Mouse (Mus musculus): ENCODE results near the gene Gse1. TPM values are rescaled to one million over a fixed set of nuclear protein-coding genes. Genes with fewer than 3 reads are reported as not detected.

Gene Gse1
- polyA plus RNA-seq, 1 experiment from 2014 or later, result 20.7 TPM

GRCm38 (mm10) chr8:120470170-120470569 lies 241.9 kb downstream of the Gse1 start:
- H3K4me2 ChIP-seq, result no peak overlapping the region
- no peak for ATAC-seq (ENCODE audit: low FRiP score)
- no peak overlapping the region for H3K9ac ChIP-seq (ENCODE audit: low read length)
- no peaks in the 10 kb centered on the region for H3K36me3 ChIP-seq (ENCODE audit: control insufficient read depth, insufficient read depth, low read length)
- H3K9me3 ChIP-seq (ENCODE audit: control insufficient read depth, low read length), result no peaks in the 10 kb centered on the region
- WGBS, result 95% methylated on average over 12 of the region's 12 CpGs
- H3K27me3 ChIP-seq (ENCODE audit: control insufficient read depth, insufficient read depth, low read length), result no peaks in the 10 kb centered on the region
- no peak for DNase-seq (ENCODE audit: low spot score, missing footprints)
- H3K4me1 ChIP-seq (ENCODE audit: control insufficient read depth, insufficient read depth, low read length), result peaks cover 41% of the 10 kb centered on the region
- no peak overlapping the region for H3K4me3 ChIP-seq (ENCODE audit: low read depth, low read length)
- H3K27ac ChIP-seq (ENCODE audit: low read depth, low read length), result no peak overlapping the region

- DNase-seq (ENCODE audit: low spot score, missing footprints) (peak; percentile 94), ATAC-seq (ENCODE audit: low FRiP score) (no peak)
- peak overlapping the region; percentile 58 for H3K27ac ChIP-seq (ENCODE audit: low read depth, low read length)
- H3K9ac ChIP-seq (ENCODE audit: low read length), result no peak overlapping the region
- no peaks in the 10 kb centered on the region for H3K36me3 ChIP-seq (ENCODE audit: control insufficient read depth, insufficient read depth, low read length)
- no peaks in the 10 kb centered on the region for H3K27me3 ChIP-seq (ENCODE audit: control insufficient read depth, insufficient read depth, low read length)
- H3K4me3 ChIP-seq (ENCODE audit: low read depth, low read length), result no peak overlapping the region
- H3K9me3 ChIP-seq (ENCODE audit: control insufficient read depth, low read length), result no peaks in the 10 kb centered on the region
- H3K4me2 ChIP-seq, result no peak overlapping the region
- WGBS, result 4% methylated on average over 7 of the region's 7 CpGs
- peaks cover 45% of the 10 kb centered on the region for H3K4me1 ChIP-seq (ENCODE audit: control insufficient read depth, insufficient read depth, low read length)
These were observed 242.9 kb downstream of the Gse1 start for GRCm38 (mm10) chr8:120471166-120471565.

- Histone ChIP-seq H3K4me1 (ENCODE audit: control insufficient read depth, insufficient read depth, low read length) (peaks cover 48% of the 10 kb centered on the region), H3K27me3 (ENCODE audit: control insufficient read depth, insufficient read depth, low read length) (no peaks in the 10 kb centered on the region), H3K9ac (ENCODE audit: low read length) (0 out of 2 replicates have a peak overlapping the region, but pooled peaks have one; percentile 14), H3K36me3 (ENCODE audit: control insufficient read depth, insufficient read depth, low read length) (no peaks in the 10 kb centered on the region), H3K4me3 (ENCODE audit: low read depth, low read length) (no peak overlapping the region), H3K27ac (ENCODE audit: low read depth, low read length) (peak overlapping the region; percentile 58), H3K4me2 (no peak overlapping the region; the same call in 1 of the 2 replicates), H3K9me3 (ENCODE audit: control insufficient read depth, low read length) (no peaks in the 10 kb centered on the region)
- WGBS, result 45% methylated on average over 2 of the region's 2 CpGs
- no peak for DNase-seq (ENCODE audit: low spot score, missing footprints)
- ATAC-seq (ENCODE audit: low FRiP score), result no peak
These were observed 243.5 kb downstream of the Gse1 start for GRCm38 (mm10) chr8:120471752-120472151.

DNA sequence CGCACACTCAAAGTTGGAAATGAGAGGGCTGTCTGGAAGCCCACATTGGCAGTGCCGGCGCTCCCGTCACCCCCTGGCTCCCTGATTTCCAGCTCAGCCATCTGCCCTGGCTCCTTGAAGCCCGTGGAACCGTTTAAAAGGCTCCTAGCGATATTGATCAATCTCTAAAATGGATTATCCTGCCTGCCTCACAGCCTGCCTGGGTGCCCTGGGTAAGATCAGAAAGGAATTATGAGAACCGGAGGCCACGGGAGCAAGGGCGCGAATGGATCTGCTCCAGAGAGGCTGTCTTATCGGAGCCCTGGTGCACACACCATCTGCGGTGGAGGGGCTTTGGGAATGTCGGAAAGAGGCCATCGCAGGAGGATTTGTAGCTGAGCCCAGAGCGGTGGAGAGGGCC lies 244.0 kb downstream of the Gse1 start:
- Histone ChIP-seq H3K9ac (ENCODE audit: low read length) (peak overlapping the region; percentile 14), H3K36me3 (ENCODE audit: control insufficient read depth, insufficient read depth, low read length) (no peaks in the 10 kb centered on the region), H3K9me3 (ENCODE audit: control insufficient read depth, low read length) (no peaks in the 10 kb centered on the region), H3K4me1 (ENCODE audit: control insufficient read depth, insufficient read depth, low read length) (peaks cover 52% of the 10 kb centered on the region), H3K4me2 (no peak overlapping the region; the same call in 1 of the 2 replicates), H3K27ac (ENCODE audit: low read depth, low read length) (peak overlapping the region; percentile 58), H3K27me3 (ENCODE audit: control insufficient read depth, insufficient read depth, low read length) (no peaks in the 10 kb centered on the region), H3K4me3 (ENCODE audit: low read depth, low read length) (no peak overlapping the region)
- WGBS, result 33% methylated on average over 16 of the region's 16 CpGs
- DNase-seq (ENCODE audit: low spot score, missing footprints), result no peak
- peak; percentile 5; the same call in 1 of the 2 replicates for ATAC-seq (ENCODE audit: low FRiP score)

GRCm38 (mm10) chr8:120473729-120474364 lies 245.6 kb downstream of the Gse1 start:
- Histone ChIP-seq H3K27ac (ENCODE audit: low read depth, low read length) (no peak overlapping the region), H3K9me3 (ENCODE audit: control insufficient read depth, low read length) (no peaks in the 10 kb centered on the region)

GRCm38 (mm10) chr8:120474496-120475235 lies 246.4 kb downstream of the Gse1 start:
- 83% methylated on average over 11 of the region's 11 CpGs for WGBS
- Histone ChIP-seq H3K9ac (ENCODE audit: low read length) (no peak overlapping the region), H3K4me2 (no peak overlapping the region), H3K4me3 (ENCODE audit: low read depth, low read length) (no peak overlapping the region), H3K27ac (ENCODE audit: low read depth, low read length) (no peak overlapping the region; the same call in 1 of the 2 replicates), H3K9me3 (ENCODE audit: control insufficient read depth, low read length) (no peaks in the 10 kb centered on the region), H3K36me3 (ENCODE audit: control insufficient read depth, insufficient read depth, low read length) (no peaks in the 10 kb centered on the region), H3K27me3 (ENCODE audit: control insufficient read depth, insufficient read depth, low read length) (no peaks in the 10 kb centered on the region), H3K4me1 (ENCODE audit: control insufficient read depth, insufficient read depth, low read length) (peaks cover 57% of the 10 kb centered on the region)
- DNase-seq (ENCODE audit: low spot score, missing footprints), result no peak
- no peak for ATAC-seq (ENCODE audit: low FRiP score)

More at GRCm38 (mm10) chr8:120473729-120474364, 245.6 kb downstream of the Gse1 start:
- 88% methylated on average over 13 of the region's 13 CpGs for WGBS
- no peaks in the 10 kb centered on the region for H3K36me3 ChIP-seq (ENCODE audit: control insufficient read depth, insufficient read depth, low read length)
- H3K4me3 ChIP-seq (ENCODE audit: low read depth, low read length), result no peak overlapping the region
- H3K9ac ChIP-seq (ENCODE audit: low read length), result no peak overlapping the region
- ATAC-seq (ENCODE audit: low FRiP score) (no peak), DNase-seq (ENCODE audit: low spot score, missing footprints) (no peak)
- peaks cover 57% of the 10 kb centered on the region for H3K4me1 ChIP-seq (ENCODE audit: control insufficient read depth, insufficient read depth, low read length)
- H3K27me3 ChIP-seq (ENCODE audit: control insufficient read depth, insufficient read depth, low read length), result no peaks in the 10 kb centered on the region
- no peak overlapping the region for H3K4me2 ChIP-seq

- no peaks in the 10 kb centered on the region for H3K36me3 ChIP-seq (ENCODE audit: control insufficient read depth, insufficient read depth, low read length)
- H3K9ac ChIP-seq (ENCODE audit: low read length), result no peak overlapping the region
- no peak overlapping the region for H3K4me2 ChIP-seq
- no peaks in the 10 kb centered on the region for H3K9me3 ChIP-seq (ENCODE audit: control insufficient read depth, low read length)
- peak; percentile 43 for ATAC-seq (ENCODE audit: low FRiP score)
- H3K4me1 ChIP-seq (ENCODE audit: control insufficient read depth, insufficient read depth, low read length), result peaks cover 57% of the 10 kb centered on the region
- peak overlapping the region; percentile 10; the same call in 1 of the 2 replicates for H3K27ac ChIP-seq (ENCODE audit: low read depth, low read length)
- DNase-seq (ENCODE audit: low spot score, missing footprints), result no peak
- no peak overlapping the region for H3K4me3 ChIP-seq (ENCODE audit: low read depth, low read length)
- H3K27me3 ChIP-seq (ENCODE audit: control insufficient read depth, insufficient read depth, low read length), result no peaks in the 10 kb centered on the region
- 61% methylated on average over 10 of the region's 10 CpGs for WGBS
These were observed 247.4 kb downstream of the Gse1 start for GRCm38 (mm10) chr8:120475462-120476201.

DNA sequence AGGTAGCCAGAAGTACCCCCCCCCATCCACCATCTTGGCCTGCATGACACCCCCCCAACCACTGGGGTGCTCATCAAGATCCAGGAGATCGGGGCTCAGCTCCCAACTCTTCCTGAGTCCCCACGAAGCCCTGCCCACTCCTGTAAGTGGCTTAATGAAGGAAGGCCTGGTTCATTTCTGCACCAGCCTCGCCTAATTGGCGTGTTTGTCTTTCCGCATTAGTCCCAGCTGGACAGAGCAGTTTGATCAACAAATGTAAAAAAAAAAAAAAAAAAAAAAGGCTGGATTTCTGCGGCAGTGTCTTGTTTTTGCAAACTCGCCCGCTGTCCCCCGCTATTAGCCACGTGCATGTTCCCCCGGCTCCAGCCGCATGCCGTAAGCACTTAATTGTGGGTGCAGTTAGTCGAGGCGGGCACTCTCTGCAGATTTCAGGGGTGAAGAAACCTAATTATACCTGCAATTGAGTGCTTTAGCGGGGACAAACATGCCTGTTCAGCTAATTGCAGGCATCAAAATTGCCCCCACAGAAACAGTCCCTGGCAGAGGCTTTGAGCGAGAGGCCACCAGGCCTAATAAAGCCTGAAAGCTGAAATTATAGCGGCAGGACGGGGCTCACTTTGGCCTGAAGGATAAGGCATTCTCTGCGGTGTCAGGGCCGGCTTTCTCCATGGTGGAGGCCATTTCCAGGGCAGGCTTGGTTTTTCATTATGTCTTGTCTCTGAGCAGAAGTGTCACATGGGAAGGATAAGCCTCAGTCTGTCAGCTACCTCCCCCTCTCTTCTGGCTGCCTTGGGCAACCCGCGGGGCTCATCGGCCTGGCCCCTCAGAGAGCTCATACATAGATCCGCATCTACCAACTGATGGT lies 248.7 kb downstream of the Gse1 start:
- peak; percentile 56; the same call in 1 of the 2 replicates for ATAC-seq (ENCODE audit: low FRiP score)
- no peak overlapping the region for H3K9ac ChIP-seq (ENCODE audit: low read length)
- no peaks in the 10 kb centered on the region for H3K9me3 ChIP-seq (ENCODE audit: control insufficient read depth, low read length)
- H3K27ac ChIP-seq (ENCODE audit: low read depth, low read length), result peak overlapping the region; percentile 76
- no peaks in the 10 kb centered on the region for H3K36me3 ChIP-seq (ENCODE audit: control insufficient read depth, insufficient read depth, low read length)
- no peak overlapping the region for H3K4me3 ChIP-seq (ENCODE audit: low read depth, low read length)
- 48% methylated on average over 25 of the region's 25 CpGs for WGBS
- no peak for DNase-seq (ENCODE audit: low spot score, missing footprints)
- no peaks in the 10 kb centered on the region for H3K27me3 ChIP-seq (ENCODE audit: control insufficient read depth, insufficient read depth, low read length)
- H3K4me1 ChIP-seq (ENCODE audit: control insufficient read depth, insufficient read depth, low read length), result peaks cover 47% of the 10 kb centered on the region
- no peak overlapping the region for H3K4me2 ChIP-seq
